Mouse (Mus musculus) embryonic fibroblast, embryonic 13.5 days (primary cell): Measurements from ENCODE around the gene Ces2b.

ENCODE experiments used
- CTCF ChIP-seq: IDR thresholded peaks from 2 replicates; pipeline ENCODE4 v1.5.1; 2011; ENCODE audit warnings: mild to moderate bottlenecking, control low read depth, low read length, moderate library complexity, borderline replicate concordance; ENCODE audit not compliant: insufficient read depth
- POLR2A ChIP-seq: IDR thresholded peaks from 2 replicates; pipeline ENCODE4 v1.6.1; 2011; ENCODE audit warnings: low read depth, mild to moderate bottlenecking, control low read depth, low read length, moderate library complexity

- no peak for TF ChIP-seq POLR2A
- TF ChIP-seq CTCF = no peak
These were observed at the start of gene Ces2b for GRCm38 (mm10) chr8:104831440-104831839.
